Mouse (Mus musculus): ENCODE results near the gene Gjc1.

Gene Gjc1

DNA sequence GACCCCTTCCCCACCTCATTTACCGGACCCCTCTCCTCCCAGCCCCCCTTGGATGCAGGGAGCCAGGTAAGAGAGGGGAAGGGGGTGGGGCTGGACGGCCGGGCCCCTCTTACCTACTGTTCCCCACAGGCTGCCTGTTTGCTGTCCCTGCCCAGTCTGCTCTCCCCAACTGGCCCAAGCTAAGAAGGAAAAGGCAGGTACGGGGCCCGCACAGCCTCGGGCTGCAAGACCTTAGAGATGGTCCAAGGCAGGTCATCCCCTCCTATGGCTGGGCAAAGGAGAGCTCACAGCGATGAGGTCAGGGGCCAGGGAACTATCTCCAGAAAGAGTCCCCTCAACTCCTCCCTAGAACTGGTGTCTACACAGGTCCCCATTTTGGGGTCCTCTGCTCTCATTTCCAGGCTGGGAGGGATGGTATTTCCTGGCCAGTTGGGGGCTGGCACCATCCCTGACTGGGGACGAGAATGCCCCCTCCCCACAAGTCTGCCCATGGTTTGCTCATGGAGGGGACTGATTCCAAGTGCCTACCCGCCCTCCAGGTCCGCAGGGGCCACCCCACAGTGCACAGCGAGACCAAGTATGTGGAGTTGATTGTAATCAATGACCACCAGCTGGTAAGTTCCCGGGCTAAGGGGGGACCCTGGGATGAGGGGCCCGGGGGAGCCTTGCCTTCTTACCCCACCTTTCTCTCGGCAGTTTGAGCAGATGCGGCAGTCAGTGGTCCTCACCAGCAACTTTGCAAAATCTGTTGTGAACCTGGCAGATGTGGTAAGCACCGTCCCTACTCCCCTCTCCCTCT is 47.4 kb downstream of the Gjc1 start:
- no peak for DNase-seq (ENCODE audit: low read depth, low spot score)

DNA sequence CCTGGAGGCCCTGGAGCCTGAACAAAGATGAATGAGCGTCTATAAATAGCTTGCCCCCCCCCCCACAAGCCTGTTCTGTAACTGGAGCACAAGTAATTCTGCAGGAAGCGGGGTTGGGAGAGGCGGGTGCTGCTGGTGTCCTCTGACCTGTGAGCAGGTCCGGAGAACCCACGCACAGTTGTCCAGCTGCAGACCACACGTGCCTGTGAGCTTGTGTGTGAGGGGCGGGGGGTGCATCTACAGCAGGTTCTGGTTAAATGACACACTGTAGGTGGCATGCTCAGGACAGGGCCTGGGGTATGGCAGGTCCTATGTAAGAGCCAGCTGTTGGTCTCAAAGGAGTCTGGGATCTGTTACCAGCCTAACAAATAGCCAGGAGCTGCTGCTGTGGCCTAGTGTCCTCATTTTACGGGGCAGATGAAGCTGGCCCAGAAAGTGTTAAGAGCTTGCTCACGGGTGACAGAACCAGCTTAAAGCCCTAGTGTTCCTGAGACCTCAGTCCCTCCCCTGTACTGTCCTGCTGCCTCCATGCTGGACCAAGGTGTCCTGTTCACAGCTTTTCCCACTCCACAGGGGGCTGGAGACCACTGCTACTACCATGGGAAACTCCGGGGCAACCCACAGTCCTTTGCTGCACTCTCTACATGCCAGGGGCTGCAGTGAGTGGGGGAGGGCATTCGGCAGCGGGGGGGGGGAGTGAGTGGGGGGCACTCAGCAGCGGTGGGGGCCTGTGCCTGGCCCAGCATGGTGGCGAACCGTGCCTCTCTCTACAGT is 48.7 kb downstream of the Gjc1 start:
- no peak for DNase-seq (ENCODE audit: low read depth, low spot score)

DNA sequence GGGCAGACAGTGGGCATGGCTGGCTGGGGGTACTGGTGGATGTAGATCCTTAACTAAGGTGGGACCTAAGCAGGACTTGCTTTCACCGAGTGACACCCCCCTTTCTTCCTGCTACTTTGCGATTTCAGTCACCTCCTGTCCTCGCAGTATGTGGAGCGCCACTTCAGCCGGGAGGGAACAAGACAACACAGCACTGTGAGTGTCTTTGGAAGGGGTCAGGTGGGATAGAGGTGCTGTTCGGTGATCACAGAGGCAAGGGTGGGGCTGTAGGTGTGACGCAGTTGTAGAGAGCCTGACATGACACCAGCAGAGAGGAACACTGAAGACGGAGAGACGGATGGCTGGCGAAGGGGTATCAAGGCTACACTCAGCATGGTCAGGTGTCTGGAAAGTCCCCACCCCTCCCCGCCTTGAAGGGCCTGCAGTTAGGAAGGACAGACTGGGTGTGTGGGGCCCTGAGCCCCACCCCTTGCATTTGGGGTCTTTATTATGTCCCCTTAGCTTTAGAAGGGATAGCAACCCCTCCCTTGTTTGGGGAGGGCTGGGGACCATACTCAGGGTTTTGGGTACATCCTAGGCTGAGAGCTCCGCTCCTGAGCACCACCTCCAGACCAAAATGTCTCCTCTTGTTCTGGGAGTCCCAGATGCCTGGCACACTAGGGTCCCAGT is 49.4 kb downstream of the Gjc1 start:
- no peak for DNase-seq (ENCODE audit: low read depth, low spot score)

DNA sequence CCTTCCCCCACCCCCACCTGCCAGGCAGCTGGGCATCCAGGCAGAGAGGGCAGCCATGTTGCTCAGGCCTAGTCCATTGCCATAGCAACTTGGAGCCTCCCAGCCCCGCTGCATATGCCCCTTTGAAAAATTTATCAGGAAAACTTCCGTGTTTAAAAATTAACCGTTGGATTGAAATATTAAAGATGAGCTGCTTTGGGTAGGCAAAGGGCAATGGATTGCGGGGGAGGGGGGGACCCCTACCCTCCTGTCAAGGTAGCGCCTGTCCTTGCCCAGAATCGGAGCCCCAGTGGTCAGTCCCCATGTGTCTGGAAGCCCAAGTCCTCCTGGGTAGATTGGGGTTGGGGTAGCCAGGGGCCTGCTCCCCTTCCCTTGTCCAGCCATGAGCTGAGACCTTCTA is 50.4 kb downstream of the Gjc1 start:
- no peak for DNase-seq (ENCODE audit: low read depth, low spot score)

DNA sequence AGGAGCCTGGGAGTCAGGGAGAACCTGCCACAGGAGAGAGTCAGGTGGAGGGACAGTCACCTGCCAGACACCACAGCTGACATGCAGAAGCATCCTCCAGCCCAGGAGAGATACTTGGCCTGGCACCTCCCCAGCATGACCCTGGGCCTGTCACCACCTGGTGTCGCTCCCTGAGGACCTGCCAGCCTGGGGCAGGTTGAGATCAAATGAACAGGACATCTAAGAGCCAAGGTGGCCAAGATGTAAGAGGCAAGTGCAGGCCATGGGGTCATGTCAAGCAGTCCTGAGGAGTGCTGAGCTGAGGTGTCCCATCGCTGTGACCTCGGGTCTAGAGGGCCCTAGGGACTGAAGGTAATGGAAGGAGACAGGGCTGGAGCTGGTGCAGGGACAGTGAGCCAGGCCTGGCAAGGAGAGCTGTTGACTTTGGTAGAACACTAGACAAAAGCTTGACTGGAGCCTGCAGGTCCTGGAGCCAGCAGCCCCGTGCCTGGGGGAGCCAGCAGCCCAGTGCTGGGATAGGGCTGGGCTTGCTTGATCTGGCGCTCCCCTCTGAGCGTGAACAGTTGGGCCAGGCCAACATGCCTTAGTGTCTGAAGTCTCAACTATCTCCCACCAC is 52.3 kb downstream of the Gjc1 start:
- no peak for DNase-seq (ENCODE audit: low read depth, low spot score)

DNA sequence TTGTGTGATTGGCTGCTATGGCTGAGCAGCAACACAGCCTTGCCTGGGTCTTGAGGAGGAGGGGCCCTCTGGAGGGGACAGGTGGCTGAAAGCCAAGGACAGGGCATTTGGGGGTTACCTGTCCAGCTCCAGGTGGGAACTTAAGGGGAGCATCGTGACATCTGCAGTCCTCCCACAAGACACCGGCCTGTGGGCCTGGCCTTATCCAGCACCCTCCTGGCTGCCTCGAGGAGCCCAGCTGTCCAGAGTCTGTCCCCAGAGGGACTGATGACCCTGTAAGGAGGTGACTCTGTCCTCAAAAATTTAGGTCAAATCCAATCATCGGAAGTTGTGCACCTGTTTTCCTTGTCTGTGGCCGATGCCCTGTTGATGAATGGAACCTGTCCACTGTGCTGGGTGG is 54.1 kb downstream of the Gjc1 start:
- no peak for DNase-seq (ENCODE audit: low read depth, low spot score)

DNA sequence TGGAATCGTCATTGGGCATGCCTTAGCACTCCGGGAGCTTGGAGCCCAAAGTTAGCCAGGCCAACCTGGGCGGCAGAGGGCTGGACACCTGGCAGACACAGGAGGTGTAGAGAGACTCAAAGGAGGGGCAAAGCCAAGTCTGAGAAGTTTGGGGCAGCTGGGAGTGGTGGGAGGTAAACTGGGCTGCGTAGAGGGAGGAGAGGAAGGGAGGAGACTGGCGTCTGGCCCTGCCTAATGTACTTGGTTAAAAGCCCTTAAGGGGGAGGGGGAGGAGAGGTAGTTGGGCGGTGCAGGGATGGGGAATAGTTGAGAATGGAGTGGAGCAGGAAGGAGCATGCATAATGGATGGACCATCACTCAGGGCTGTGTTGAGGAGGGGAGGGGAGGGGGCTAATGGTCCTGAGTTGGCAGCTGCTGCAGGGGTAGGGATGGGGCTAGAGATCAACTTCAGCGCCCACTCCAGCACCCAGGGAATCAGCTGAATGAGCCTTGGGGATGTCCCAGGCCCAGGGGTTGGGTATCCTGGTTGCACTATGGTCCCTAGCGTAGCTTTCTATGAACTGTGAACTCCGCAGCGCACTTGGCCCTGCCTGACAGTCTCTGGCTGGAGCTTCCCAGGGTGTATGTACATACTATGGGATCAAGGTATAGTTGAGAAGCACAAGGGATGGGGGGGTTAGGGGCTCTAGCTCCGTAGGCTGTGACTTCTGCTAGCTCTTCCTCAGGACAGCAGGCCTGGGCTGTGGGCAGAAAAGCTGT is 56.3 kb downstream of the Gjc1 start:
- no peak for DNase-seq (ENCODE audit: low read depth, low spot score)

DNA sequence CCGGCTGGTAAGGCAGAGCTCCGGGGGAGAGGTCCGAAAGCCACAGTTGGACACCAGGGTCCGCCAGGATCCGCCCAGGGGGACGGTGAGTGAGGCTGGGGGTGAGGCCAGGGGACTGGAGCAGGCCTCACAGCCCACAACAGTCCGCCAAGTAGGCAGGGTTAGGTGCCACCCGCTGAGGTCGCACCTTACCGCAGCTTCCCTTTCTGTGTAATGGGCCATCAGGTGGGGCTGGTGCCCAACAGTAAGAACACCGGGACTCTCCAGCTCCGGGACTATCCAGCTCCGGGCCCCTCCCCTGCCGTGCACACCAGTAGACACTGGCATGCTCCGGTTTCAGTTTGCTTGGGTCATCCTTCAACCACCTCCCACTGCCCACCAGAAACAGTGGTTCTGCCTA is 57.3 kb downstream of the Gjc1 start:
- DNase-seq (ENCODE audit: low read depth, low spot score): no peak

DNA sequence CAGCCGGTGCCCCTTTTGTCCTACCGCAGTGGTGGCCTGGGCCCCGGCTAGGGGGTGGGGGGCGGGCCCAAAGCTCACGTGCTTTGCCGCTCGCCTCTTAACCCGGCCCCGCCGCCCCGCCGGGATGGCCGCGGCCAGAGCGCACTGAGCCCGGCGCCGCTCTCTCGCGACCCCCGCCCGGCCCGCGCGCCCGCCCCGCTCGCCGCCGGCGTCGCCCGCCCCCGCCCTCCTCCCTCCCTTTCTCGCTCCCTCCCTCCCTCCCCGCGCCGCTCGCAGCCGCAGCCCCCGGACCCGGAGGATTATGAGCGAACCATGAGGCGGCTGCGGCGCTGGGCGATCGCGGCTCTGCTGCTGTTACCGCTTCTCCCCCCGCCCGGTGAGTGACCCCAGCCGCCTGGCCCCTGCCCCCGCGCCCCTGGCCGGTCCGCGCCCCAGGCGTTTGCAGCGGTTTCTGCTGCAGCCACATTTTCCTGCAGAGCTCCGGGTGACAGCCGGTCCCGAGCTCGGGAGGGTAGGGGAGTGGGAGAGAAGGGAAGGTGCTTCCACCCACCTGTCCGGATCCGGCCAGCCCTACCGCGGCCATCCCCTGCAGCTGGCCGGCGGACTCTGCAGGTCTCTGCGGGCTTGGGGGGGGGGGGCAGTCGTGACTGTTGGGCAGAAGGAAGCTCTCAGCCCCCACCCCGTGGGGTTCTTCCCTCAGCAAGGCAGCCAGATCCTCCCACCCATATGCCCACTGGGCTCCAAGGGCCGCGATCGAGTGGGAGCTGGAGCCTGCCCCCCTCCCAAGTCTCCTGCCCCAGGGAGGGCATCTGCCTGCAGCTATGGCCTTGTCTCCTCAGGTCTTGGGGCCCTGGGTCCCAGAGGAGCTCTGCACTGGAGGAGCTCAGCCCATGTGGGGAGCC is 57.9 kb downstream of the Gjc1 start, which contains the start of gene Adam11:
Gene Adam11, plus strand, starts transcription at position 131 of the 902 bp plus-strand sequence.
- DNase-seq (ENCODE audit: low read depth, low spot score): no peak

DNA sequence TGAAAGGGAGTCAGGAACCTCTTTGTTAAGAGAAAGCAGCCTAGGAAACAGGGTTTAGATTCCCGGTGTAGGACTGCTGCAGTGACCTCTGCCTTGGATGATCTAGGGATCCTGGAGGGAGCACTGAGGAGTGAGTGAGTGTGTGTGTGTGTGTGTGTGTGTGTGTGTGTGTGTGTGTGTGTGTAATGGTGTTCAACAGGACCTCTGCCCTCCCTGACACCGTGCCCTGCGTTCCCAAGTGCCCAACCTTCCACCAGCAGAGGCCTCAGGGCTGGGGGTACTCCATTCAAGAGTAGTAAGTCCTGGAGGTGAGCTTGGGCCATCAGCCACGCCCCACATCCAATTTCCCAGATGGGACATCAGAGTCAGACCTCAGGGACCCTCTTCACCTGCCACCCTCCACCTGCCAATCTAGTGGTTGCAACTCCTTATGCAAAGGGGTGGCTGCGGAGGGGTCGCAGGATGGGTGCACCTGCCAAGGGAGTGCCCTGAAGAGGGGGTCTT is 58.6 kb downstream of the Gjc1 start:
- DNase-seq (ENCODE audit: low read depth, low spot score): no peak

DNA sequence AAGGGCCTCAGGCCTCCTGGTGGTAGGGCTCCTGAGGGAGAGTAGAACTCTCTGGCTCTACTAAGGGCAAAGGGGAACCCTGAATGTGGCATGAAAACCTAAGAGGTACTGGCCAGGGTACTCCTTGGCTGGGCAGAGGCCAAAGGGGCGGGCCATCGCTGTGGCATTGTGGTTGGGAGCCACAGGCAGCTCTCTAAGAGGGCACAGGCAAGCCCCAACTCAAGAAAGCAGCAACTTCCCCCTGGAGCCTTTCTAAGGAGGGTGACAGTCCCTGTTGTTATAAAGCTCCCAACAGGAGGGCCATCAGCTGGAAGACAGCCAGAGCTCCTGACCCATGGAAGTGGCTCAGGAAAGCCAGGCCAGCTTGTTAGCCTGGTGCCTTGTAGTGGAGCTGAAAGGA is 60.5 kb downstream of the Gjc1 start:
- no peak for DNase-seq (ENCODE audit: low read depth, low spot score)

DNA sequence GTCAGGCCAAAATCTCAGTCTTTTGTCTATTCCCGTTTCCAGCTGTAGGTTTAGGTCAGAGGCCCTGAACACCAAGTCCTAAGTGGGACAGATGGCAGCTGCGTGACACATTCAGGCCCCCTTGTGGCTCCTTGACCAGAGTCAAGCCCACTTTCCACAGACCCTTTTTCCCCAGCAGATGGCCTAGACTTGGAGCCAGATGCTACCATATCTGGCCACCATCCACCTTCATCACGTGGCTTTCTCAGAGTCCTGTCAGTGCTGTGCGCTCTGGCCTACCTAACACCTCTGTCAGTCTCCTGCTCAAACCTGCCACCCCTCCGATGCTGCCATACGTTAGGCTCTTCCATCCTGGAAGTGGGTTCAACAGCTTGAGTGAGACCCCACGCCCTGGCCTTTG is 64.1 kb downstream of the Gjc1 start:
- DNase-seq (ENCODE audit: low read depth, low spot score): no peak

DNA sequence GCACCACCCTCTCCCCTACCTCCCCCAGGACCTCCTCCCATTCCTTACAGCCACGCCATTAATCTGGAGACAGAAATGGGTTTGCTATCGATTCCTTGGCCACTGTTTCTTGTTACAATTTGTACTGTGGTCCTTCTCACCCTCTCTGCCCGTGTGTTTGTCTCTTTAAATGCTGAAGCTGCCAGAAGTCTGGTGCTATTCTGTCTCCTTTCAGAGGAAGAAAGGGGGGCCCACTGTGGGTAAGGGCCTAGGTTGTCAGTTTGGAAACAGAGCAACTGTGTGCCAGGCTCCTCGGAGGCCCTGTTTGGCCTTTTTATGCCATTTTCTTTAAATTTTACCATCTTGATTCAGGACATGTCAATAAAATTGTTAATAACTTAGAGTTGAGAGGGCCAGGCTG is 65.1 kb downstream of the Gjc1 start:
- no peak for DNase-seq (ENCODE audit: low read depth, low spot score)

DNA sequence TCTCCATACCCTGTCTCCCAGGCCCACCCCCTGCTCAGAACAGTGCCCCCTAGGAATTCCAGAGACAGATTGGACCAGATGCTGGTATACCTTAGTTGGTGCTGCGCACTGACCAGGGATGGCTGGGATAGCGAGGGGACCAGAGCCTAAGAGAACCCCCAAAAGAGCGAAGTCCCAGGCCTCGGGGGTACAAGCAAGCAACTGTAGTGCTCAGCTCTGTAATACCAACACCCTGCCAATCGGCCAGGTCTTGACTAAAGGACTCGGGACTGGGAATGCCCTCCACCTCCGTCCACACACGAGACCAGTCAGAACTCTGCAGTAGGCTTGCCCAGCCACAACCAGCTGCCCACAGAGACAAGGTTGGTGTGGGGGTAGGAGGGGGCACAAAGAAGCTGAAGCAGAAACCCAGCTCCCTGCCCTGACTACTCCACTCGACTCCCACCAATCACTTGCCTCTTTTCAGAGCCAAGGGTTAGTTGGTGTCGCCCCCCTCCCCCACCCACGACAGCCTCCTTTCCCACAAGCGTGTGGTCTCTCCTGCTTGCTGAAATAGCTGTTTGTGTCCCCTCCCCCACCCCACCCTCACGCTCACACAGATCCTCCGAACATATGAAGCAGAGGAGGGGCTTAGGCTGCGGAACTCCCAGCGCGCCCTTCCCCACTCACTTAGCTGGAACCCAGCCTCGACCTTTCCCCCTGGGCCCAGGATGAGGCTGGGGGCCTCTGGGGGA is 65.7 kb downstream of the Gjc1 start:
- DNase-seq (ENCODE audit: low read depth, low spot score): no peak

DNA sequence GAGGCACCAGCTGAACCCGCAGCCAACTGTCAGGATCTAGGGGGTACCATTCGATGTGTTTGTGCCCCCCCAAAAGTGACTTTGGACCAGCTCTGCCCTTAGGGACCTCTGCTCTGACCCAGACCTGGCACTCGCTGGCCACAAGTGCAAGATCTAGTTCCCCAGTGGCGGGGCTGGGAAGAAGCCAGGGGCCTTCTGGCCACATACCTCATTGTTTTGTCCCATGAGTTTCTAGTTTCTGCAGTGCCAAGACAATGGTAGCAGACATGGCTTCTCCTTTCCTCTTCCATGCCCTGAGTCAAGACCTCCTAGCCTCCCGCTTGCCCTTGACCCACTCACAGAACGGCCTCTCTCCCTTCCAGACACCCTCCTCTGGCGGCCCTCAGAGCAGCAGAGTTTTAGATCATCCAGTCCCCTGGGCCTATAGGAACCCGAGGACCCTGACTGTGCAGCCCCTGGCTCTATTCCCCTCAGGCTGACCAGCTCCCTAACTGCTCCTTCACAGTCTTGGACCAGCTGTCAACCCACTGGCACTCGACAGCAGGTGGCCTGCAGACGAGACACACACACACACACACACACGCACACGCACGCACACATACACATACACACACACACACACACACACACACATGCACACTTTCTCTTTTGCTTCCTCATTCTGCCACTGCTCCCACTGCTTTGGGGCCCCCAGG is 66.5 kb downstream of the Gjc1 start:
- DNase-seq (ENCODE audit: low read depth, low spot score): no peak

DNA sequence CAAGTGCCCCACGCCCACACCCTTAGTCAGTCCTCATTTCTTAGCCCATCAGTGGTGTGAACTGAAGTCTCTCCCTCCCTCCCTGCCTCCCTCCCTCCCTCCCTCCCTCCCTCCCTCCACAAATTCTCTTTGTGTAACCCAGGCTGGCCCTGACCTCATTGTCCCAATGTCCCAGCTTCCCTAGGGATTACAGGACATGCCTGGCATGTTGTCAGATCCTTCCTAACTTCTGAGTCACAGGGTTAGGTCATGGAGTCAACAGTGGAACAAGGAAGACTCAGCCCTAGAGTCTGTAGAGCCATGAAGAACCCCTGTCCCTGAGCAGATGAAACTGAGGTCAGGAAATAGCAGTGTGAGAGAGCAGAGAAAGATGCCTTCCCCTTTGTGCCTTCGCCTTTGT is 69.8 kb downstream of the Gjc1 start:
- DNase-seq (ENCODE audit: low read depth, low spot score): no peak

All from telencephalon, adult 2 months (tissue).